Mouse (Mus musculus): Measurements from ENCODE around the gene Cc2d1b. TPM values are rescaled to one million over a fixed set of nuclear protein-coding genes. Genes with fewer than 3 reads are reported as not detected.

Gene Cc2d1b
- 26.4 and 29.2 TPM in 2 replicates for polyA plus RNA-seq (2012; rRNA removed)

- Histone ChIP-seq H3K36me3 (ENCODE audit: control insufficient read depth, insufficient read depth, low read length) (no peaks in the 10 kb centered on the region; the same call in 1 of the 2 replicates), H3K27ac (ENCODE audit: insufficient read depth, low read depth, low read length) (peak within 1 kb of the TSS; percentile 76), H3K4me1 (ENCODE audit: control insufficient read depth, insufficient read depth, low read length) (peaks cover 8% of the 10 kb centered on the region; the same call in 1 of the 2 replicates), H3K4me3 (ENCODE audit: insufficient read depth, low read depth, low read length) (peak within 1 kb of the TSS; percentile 93), H3K27me3 (replicated peaks; ENCODE audit: control insufficient read depth, insufficient read depth, low read length) (no peaks in the 10 kb centered on the region)
- WGBS, result 1% methylated on average over 86 of the region's 86 CpGs
- TF ChIP-seq CTCF (conservative IDR thresholded peaks at IDR 0.05; ENCODE audit: insufficient read depth, insufficient read length, low read depth, low read length), result no peak
- TF ChIP-seq POLR2A (IDR thresholded peaks at IDR 0.05; ENCODE audit: low read depth, low read length), result peak; percentile 50
- DNase-seq, result peak; percentile 96
These were observed at the start of gene Cc2d1b for GRCm38 (mm10) chr4:108619587-108620341. Gene Cc2d1b (plus strand): TSS chr4:108619940.

DNA sequence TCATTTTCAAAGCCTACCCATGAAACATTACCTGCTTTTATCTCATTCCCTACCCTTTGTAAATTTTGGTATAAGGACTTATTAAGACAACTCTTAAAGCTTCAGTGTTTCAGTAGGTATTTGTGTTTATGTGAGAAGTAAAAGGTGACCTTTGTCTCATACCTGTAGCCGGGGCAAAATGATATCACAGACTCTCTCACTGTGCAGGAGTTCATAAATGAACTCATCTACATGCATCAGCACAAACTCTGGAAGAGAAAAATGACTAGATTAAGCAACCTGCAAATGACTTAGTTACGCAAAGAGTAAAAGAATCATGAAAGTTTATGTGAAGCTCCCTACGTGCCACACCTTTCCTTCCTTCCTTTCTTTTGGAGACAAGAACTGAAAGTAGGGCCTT is 47.1 kb upstream of the Cc2d1b start:
- Histone ChIP-seq H3K27ac (ENCODE audit: insufficient read depth, low read depth, low read length) (no peak overlapping the region), H3K36me3 (ENCODE audit: control insufficient read depth, insufficient read depth, low read length) (peaks cover 5% of the 10 kb centered on the region), H3K4me1 (ENCODE audit: control insufficient read depth, insufficient read depth, low read length) (no peaks in the 10 kb centered on the region), H3K27me3 (replicated peaks; ENCODE audit: control insufficient read depth, insufficient read depth, low read length) (no peaks in the 10 kb centered on the region), H3K4me3 (ENCODE audit: insufficient read depth, low read depth, low read length) (no peak overlapping the region)
- DNase-seq, result no peak
- TF ChIP-seq CTCF (conservative IDR thresholded peaks at IDR 0.05; ENCODE audit: insufficient read depth, insufficient read length, low read depth, low read length), result no peak
- TF ChIP-seq POLR2A (IDR thresholded peaks at IDR 0.05; ENCODE audit: low read depth, low read length), result no peak
- WGBS, result 78% methylated on average over 3 of the region's 3 CpGs

DNA sequence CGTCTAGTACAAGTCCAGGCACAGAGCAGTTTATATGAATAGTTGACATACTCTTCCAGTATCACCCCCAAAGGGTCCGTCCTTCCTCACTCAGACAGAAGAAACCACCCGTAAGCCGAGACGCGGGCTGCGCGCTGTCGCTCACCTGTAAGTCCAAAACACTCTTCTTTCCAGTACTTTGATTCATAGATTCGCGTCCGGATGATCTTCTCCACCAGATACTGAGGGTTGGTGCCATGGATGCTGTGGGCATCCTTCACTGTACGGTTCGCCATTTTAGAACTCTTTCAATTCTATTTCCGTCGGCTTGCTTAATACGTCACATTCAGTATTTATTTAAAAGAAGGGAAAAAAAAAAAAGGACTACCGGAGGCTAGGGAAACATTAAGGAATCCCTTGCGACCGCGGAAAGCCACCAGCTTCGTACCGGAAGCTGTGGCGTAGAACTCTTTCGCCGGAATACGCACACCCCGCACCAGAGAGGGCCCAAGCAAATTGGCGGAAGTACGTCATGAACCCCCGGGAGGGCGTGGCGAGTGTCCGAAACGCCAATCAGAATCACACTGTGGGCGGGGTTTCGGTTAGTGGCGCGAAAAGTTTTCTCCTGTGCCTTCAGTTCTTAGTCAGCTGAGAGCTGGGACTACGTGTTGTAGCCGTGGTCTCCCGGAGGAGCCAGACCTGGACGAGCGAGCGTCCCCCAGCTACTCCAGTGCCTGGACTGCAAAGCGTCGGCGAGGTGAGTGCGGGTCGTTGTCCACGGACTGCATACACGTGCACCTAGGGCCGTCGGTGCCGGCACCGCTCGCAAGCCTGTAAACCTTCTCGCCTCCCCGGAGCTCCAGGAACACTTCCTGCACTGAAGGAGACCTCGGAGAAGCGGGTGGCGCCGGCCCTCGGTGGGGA is 40.6 kb upstream of the Cc2d1b start, which contains the start of the genes Prpf38a and Orc1:
TSS of gene Prpf38a (minus strand) at position 497 of the 903 bp plus-strand sequence.
TSS of gene Orc1 (plus strand) at position 584 of the 903 bp plus-strand sequence.
- Histone ChIP-seq H3K27ac (ENCODE audit: insufficient read depth, low read depth, low read length) (peak within 1 kb of the TSS; percentile 14; the same call in 1 of the 2 replicates), H3K4me1 (ENCODE audit: control insufficient read depth, insufficient read depth, low read length) (no peaks in the 10 kb centered on the region), H3K27me3 (replicated peaks; ENCODE audit: control insufficient read depth, insufficient read depth, low read length) (no peaks in the 10 kb centered on the region), H3K4me3 (ENCODE audit: insufficient read depth, low read depth, low read length) (peak within 1 kb of the TSS; percentile 74), H3K36me3 (ENCODE audit: control insufficient read depth, insufficient read depth, low read length) (no peaks in the 10 kb centered on the region)
- peak; percentile 99 for DNase-seq
- TF ChIP-seq CTCF (conservative IDR thresholded peaks at IDR 0.05; ENCODE audit: insufficient read depth, insufficient read length, low read depth, low read length) (no peak), POLR2A (IDR thresholded peaks at IDR 0.05; ENCODE audit: low read depth, low read length) (no peak)
- under 1% methylated on average over 64 of the region's 64 CpGs for WGBS

- Histone ChIP-seq H3K36me3 (ENCODE audit: control insufficient read depth, insufficient read depth, low read length) (no peaks in the 10 kb centered on the region), H3K27ac (ENCODE audit: insufficient read depth, low read depth, low read length) (no peak overlapping the region), H3K27me3 (replicated peaks; ENCODE audit: control insufficient read depth, insufficient read depth, low read length) (no peaks in the 10 kb centered on the region), H3K4me3 (ENCODE audit: insufficient read depth, low read depth, low read length) (peak overlapping the region; percentile 74), H3K4me1 (ENCODE audit: control insufficient read depth, insufficient read depth, low read length) (no peaks in the 10 kb centered on the region)
- TF ChIP-seq POLR2A (IDR thresholded peaks at IDR 0.05; ENCODE audit: low read depth, low read length) (no peak), CTCF (conservative IDR thresholded peaks at IDR 0.05; ENCODE audit: insufficient read depth, insufficient read length, low read depth, low read length) (no peak)
- no peak for DNase-seq
- WGBS, result 2% methylated on average over 16 of the region's 16 CpGs
These were observed 39.9 kb upstream of the Cc2d1b start for GRCm38 (mm10) chr4:108579743-108580411.

DNA sequence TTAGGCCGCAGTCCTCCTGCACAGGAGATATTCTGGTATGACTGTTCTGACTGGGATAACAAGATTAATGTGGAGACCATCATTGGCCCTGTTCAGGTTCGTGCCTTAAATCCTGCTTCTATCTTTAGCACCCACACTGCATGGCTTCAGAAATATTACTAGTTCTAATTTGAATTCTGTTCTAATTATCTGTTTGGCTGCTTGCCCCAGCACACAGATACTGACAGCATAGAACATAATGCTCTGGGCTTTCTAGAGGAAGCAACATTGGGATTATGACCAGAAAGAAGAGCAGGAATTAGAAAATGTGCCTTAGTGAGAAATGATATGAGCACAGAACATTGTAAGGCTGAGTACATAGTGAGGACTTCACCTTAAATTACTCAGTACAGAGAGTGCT is 26.4 kb upstream of the Cc2d1b start:
- no peak for DNase-seq
- H3K4me1 ChIP-seq (ENCODE audit: control insufficient read depth, insufficient read depth, low read length), result no peaks in the 10 kb centered on the region
- no peak overlapping the region for H3K4me3 ChIP-seq (ENCODE audit: insufficient read depth, low read depth, low read length)
- TF ChIP-seq CTCF (conservative IDR thresholded peaks at IDR 0.05; ENCODE audit: insufficient read depth, insufficient read length, low read depth, low read length) (no peak), POLR2A (IDR thresholded peaks at IDR 0.05; ENCODE audit: low read depth, low read length) (no peak)
- WGBS, result 87% methylated on average over 2 of the region's 2 CpGs
- no peaks in the 10 kb centered on the region for H3K27me3 ChIP-seq (replicated peaks; ENCODE audit: control insufficient read depth, insufficient read depth, low read length)
- H3K36me3 ChIP-seq (ENCODE audit: control insufficient read depth, insufficient read depth, low read length), result no peaks in the 10 kb centered on the region
- H3K27ac ChIP-seq (ENCODE audit: insufficient read depth, low read depth, low read length), result no peak overlapping the region

- no peak for DNase-seq
- TF ChIP-seq POLR2A (IDR thresholded peaks at IDR 0.05; ENCODE audit: low read depth, low read length), result no peak
- TF ChIP-seq CTCF (conservative IDR thresholded peaks at IDR 0.05; ENCODE audit: insufficient read depth, insufficient read length, low read depth, low read length), result no peak
These were observed 24.0 kb upstream of the Cc2d1b start for GRCm38 (mm10) chr4:108595785-108596184.

More at GRCm38 (mm10) chr4:108595785-108596184, 24.0 kb upstream of the Cc2d1b start:
- Histone ChIP-seq H3K27ac (ENCODE audit: insufficient read depth, low read depth, low read length) (no peak overlapping the region), H3K36me3 (ENCODE audit: control insufficient read depth, insufficient read depth, low read length) (no peaks in the 10 kb centered on the region), H3K4me1 (ENCODE audit: control insufficient read depth, insufficient read depth, low read length) (no peaks in the 10 kb centered on the region), H3K4me3 (ENCODE audit: insufficient read depth, low read depth, low read length) (no peak overlapping the region), H3K27me3 (replicated peaks; ENCODE audit: control insufficient read depth, insufficient read depth, low read length) (no peaks in the 10 kb centered on the region)
- 83% methylated on average over 1 of the region's 1 CpGs for WGBS
